Mouse (Mus musculus) heart, postnatal 0 days (tissue): ENCODE results near the gene Spata32.

Experiments
- CTCF ChIP-seq: IDR thresholded peaks from 2 replicates; pipeline ENCODE4 v1.5.1; 2016; ENCODE audit warnings: antibody characterized with exemption, control low read depth, low read depth
- EP300 ChIP-seq: IDR thresholded peaks from 2 replicates; pipeline ENCODE4 v1.6.1; 2016; ENCODE audit warnings: antibody characterized with exemption, low read depth

- TF ChIP-seq CTCF: no peak
- no peak for TF ChIP-seq EP300
Observed at GRCm38 (mm10) chr11:103174411-103174832, 43.8 kb downstream of the Spata32 start.
